Mouse (Mus musculus) C2C12 (cell line): ENCODE results near the gene Dazap1.

Experiments
- CEBPB ChIP-seq: IDR thresholded peaks from one replicate; pipeline ENCODE4 v1.6.1; 2011; ENCODE audit warnings: low read depth, mild to moderate bottlenecking, control low read depth, moderate library complexity
- CTCF ChIP-seq: IDR thresholded peaks from one replicate; pipeline ENCODE4 v1.5.1; 2011; ENCODE audit not compliant: control insufficient read depth, insufficient read depth, insufficient read length
- MYOD1 ChIP-seq: IDR thresholded peaks from one replicate; pipeline ENCODE4 v1.6.1; 2011; ENCODE audit warnings: low read depth; ENCODE audit not compliant: control insufficient read depth, insufficient read length

DNA sequence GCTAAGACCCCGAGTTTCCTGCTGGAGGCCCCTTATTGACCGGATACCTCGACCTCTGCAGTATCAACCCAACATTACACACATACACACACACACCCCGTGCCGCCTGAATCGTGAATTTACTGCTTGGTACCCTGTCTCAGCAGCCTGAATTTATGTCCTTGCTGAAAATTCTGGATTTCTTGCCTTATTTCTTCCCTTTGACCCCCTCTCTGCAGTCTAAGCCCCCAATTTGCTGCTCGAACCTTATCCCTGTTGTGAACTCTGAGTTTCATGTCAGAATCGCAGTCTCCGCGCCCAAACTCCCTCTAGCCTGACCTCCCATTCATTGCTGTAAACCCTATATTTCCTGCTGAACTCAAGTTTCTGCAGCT is 34.1 kb upstream of the Dazap1 start:
- TF ChIP-seq CTCF: no peak
- no peak for TF ChIP-seq MYOD1
- no peak for TF ChIP-seq CEBPB
